Mouse (Mus musculus): ENCODE measurements around the gene Zfp462. TPM values are rescaled to one million over a fixed set of nuclear protein-coding genes. Genes with fewer than 3 reads are reported as not detected.

The Zfp462 gene
- polyA plus RNA-seq, 1 experiment from 2014 or later: 21.0 TPM

DNA sequence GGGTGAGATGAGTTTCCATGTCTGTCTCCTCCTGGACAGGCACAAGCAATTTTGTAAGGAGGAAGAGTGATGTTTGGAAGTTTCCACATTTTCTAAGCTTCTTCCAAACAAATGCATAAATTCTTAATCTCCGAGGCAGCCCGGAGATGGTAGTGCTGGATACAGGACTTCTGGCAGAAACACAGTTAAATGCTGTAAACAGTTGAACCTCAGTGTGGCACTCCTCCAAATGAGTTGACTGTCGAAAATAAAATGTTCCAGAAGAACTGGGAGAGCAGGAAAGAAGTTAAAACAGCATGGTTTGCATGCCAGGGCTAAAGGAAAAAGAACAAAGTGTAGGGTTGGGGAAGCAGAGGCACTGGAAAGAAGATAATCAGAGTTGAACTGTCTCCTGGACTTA is 9.6 kb downstream of the Zfp462 start:
- Histone ChIP-seq H3K27me3 (no peaks in the 10 kb centered on the region), H3K27ac (replicated peaks) (no peak overlapping the region), H3K9ac (replicated peaks) (no peak overlapping the region), H3K4me3 (no peak overlapping the region), H3K36me3 (peaks cover 5% of the 10 kb centered on the region; the same call in 1 of the 2 replicates), H3K4me2 (replicated peaks) (no peak overlapping the region), H3K4me1 (peaks cover 71% of the 10 kb centered on the region), H3K9me3 (no peaks in the 10 kb centered on the region)
- WGBS: 59% methylated on average over 3 of the region's 3 CpGs
- no peak for ATAC-seq (replicated peaks)

DNA sequence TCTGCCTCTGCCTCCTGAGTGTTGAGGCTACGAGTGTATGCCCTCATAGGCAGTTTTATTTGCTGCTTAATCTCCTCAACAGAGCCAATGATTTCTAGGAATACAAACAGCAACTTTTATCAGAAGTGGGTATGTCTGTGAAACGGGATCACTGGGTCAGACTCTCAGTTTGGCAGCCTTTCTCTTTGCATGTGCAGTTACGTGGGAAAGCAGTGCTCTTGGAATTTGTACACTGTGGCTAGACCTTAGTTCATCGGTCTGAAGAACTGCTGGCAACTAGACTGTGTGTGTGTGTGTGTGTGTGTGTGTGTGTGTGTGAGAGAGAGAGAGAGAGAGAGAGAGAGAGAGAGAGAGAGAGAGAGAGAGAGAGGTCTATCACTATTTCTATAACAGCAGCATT is 15.9 kb downstream of the Zfp462 start:
- Histone ChIP-seq H3K4me3 (no peak overlapping the region), H3K4me1 (peaks cover 47% of the 10 kb centered on the region), H3K4me2 (replicated peaks) (no peak overlapping the region), H3K27me3 (no peaks in the 10 kb centered on the region), H3K9me3 (no peaks in the 10 kb centered on the region), H3K36me3 (peaks cover 5% of the 10 kb centered on the region; the same call in 1 of the 2 replicates), H3K27ac (replicated peaks) (no peak overlapping the region), H3K9ac (replicated peaks) (no peak overlapping the region)
- 81% methylated on average over 4 of the region's 4 CpGs for WGBS
- ATAC-seq (replicated peaks): no peak

GRCm38 (mm10) chr4:54962141-54962540 is 17.3 kb downstream of the Zfp462 start:
- H3K27me3 ChIP-seq: no peaks in the 10 kb centered on the region
- 92% methylated on average over 4 of the region's 4 CpGs for WGBS

GRCm38 (mm10) chr4:54963551-54963950 is 18.7 kb downstream of the Zfp462 start:
- no peaks in the 10 kb centered on the region; the same call in 1 of the 2 replicates for H3K36me3 ChIP-seq
- H3K9ac ChIP-seq (replicated peaks): no peak overlapping the region
- H3K27me3 ChIP-seq: no peaks in the 10 kb centered on the region
- H3K9me3 ChIP-seq: no peaks in the 10 kb centered on the region
- no peak overlapping the region for H3K4me2 ChIP-seq (replicated peaks)
- no peak overlapping the region for H3K27ac ChIP-seq (replicated peaks)
- WGBS: 68% methylated on average over 7 of the region's 7 CpGs
- H3K4me3 ChIP-seq: no peak overlapping the region
- no peak for ATAC-seq (replicated peaks)
- H3K4me1 ChIP-seq: peaks cover 55% of the 10 kb centered on the region

More at GRCm38 (mm10) chr4:54962141-54962540, 17.3 kb downstream of the Zfp462 start:
- Histone ChIP-seq H3K4me3 (no peak overlapping the region), H3K9ac (replicated peaks) (no peak overlapping the region), H3K36me3 (peaks cover 5% of the 10 kb centered on the region; the same call in 1 of the 2 replicates), H3K27ac (replicated peaks) (no peak overlapping the region), H3K9me3 (no peaks in the 10 kb centered on the region), H3K4me2 (replicated peaks) (no peak overlapping the region), H3K4me1 (peaks cover 49% of the 10 kb centered on the region)
- no peak for ATAC-seq (replicated peaks)

DNA sequence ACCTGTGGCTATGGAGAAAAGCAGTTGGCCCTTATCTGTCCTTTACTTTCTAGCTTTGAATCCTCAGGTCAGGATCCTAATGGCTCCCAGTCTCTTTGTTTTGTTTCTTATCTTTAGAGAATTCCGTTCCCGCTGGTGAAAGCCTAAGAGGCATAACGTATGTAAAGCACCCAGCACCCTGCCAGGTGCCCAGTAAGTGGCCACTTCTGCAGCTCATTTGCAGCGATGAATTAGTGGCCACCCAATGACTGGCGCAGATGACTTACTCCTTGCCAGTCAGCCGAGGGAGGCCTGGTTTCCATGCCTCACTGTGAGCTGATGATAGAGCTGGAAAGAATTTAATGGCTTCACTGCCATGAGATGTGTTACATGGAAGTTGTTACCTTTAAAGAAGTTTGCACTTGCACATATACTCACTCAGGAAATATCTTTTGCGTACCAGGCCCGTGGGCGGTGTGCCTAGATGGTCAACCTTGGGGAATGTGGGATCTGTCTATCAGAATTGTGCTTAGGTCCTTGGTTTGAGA is 20.4 kb downstream of the Zfp462 start:
- Histone ChIP-seq H3K4me3 (no peak overlapping the region), H3K9ac (replicated peaks) (no peak overlapping the region), H3K4me2 (replicated peaks) (no peak overlapping the region), H3K36me3 (no peaks in the 10 kb centered on the region; the same call in 1 of the 2 replicates), H3K27me3 (no peaks in the 10 kb centered on the region), H3K27ac (replicated peaks) (no peak overlapping the region), H3K4me1 (peaks cover 49% of the 10 kb centered on the region), H3K9me3 (no peaks in the 10 kb centered on the region)
- 63% methylated on average over 9 of the region's 9 CpGs for WGBS
- ATAC-seq (replicated peaks): no peak

- Histone ChIP-seq H3K27me3 (no peaks in the 10 kb centered on the region), H3K36me3 (no peaks in the 10 kb centered on the region; the same call in 1 of the 2 replicates), H3K4me1 (peaks cover 48% of the 10 kb centered on the region), H3K9ac (replicated peaks) (no peak overlapping the region), H3K4me2 (replicated peaks) (peak overlapping the region; percentile 14; the same call in 1 of the 2 replicates), H3K9me3 (no peaks in the 10 kb centered on the region), H3K4me3 (no peak overlapping the region), H3K27ac (replicated peaks) (peak overlapping the region; percentile 49)
- 49% methylated on average over 17 of the region's 17 CpGs for WGBS
- peak; percentile 44; the same call in 1 of the 2 replicates for ATAC-seq (replicated peaks)
Measured at GRCm38 (mm10) chr4:54966161-54966806, 21.4 kb downstream of the Zfp462 start.

DNA sequence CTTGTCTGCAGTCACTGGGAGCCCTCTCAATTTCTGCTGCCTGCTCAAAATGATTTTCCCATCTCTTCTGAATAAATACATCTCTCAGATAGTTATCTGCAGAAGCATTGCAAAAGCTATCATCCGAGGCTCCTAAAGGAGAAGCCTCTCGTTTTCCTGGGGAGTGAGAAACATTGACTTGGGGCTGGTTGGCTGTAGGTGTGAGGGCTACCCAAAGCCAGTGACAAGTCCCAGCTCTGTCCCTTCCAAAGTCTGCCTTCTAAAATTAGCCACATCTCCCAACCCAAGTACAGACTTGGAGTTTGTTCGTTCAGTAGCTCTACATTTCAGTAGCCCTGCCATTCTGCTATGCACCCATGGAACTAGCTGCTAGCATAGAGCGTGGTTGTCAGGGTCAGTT is 22.3 kb downstream of the Zfp462 start:
- no peak overlapping the region for H3K9ac ChIP-seq (replicated peaks)
- 90% methylated on average over 4 of the region's 4 CpGs for WGBS

DNA sequence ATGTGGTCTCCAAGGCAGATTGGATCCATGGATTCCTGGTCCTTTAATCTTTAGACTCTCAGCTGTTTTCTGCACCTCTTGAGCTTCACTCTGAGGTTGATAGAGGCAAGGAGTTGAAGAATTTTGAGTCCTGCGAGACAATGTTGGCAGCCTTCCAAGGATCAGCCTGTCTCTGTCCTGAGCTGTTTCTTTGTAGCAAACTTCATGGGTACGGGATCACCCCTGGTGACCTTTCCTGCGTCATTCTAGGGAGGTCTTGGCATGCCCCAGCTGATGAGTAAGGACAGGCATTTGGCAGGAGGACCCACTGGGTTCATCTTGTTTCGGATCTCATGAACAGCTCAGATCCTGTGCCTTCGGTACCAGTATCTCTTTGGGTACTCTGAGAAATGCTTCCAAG is 22.9 kb downstream of the Zfp462 start:
- no peak for ATAC-seq (replicated peaks)
- H3K4me2 ChIP-seq (replicated peaks): no peak overlapping the region

More for the DNA sequence above, 22.3 kb downstream of the Zfp462 start:
- Histone ChIP-seq H3K4me3 (no peak overlapping the region), H3K4me1 (peaks cover 45% of the 10 kb centered on the region), H3K9me3 (no peaks in the 10 kb centered on the region), H3K27ac (replicated peaks) (peak overlapping the region; percentile 49), H3K27me3 (no peaks in the 10 kb centered on the region), H3K4me2 (replicated peaks) (no peak overlapping the region), H3K36me3 (no peaks in the 10 kb centered on the region)
- ATAC-seq (replicated peaks): no peak

DNA sequence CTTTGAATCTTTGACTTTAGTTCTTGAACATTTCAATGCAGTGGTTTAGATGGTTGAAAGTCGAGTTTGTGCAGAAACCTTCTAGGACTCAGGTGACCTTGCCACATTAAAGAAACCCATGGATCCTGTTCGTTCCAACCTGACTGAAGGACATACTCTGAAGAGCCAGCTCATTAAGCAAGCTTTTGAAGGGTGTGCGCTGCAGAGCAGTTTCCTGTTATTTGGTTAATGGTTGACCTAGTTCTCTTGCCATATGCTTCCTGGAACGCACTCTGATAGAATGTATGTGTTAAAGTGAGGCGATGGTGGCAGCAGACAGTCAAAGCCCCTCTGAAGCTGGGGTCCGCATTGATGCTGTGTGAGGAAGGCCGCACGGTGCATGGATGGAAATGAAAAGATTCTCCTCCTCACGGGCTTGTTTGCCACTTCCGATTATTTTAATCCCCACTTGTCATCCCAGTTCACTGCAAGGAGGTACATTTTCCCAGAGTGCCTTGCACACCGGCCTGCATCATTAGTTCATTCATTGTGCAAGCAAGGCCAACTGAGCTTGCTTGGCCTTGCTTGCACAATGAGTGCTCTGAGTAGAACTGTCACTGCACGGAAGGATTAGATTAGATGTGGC is 24.9 kb downstream of the Zfp462 start:
- Histone ChIP-seq H3K4me1 (peaks cover 42% of the 10 kb centered on the region), H3K4me3 (no peak overlapping the region)

More for the DNA sequence above, 22.9 kb downstream of the Zfp462 start:
- H3K27ac ChIP-seq (replicated peaks): no peak overlapping the region
- no peaks in the 10 kb centered on the region for H3K9me3 ChIP-seq
- H3K4me3 ChIP-seq: no peak overlapping the region
- H3K36me3 ChIP-seq: no peaks in the 10 kb centered on the region
- H3K27me3 ChIP-seq: no peaks in the 10 kb centered on the region
- H3K9ac ChIP-seq (replicated peaks): no peak overlapping the region
- peaks cover 45% of the 10 kb centered on the region for H3K4me1 ChIP-seq
- 80% methylated on average over 5 of the region's 5 CpGs for WGBS

DNA sequence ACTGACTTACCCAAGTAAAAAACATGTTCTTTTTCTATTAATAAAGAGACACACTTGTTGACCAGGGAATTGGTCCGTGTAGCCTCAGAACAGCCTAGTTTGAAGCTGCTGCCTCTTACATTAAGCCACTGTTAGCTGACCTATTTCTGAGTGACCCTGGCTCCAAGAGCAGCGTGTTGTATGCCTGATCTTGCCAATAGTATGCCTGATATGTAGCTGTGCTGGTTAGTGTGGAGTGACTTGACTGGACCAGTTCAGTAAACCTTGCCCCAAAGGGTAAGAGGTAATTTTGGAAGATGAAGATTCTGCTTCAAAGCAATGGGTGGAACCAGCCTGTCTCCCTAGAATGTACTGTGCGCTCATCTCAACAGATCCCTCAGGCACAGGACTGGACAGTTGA is 26.5 kb downstream of the Zfp462 start:
- Histone ChIP-seq H3K4me2 (replicated peaks) (no peak overlapping the region), H3K27me3 (no peaks in the 10 kb centered on the region), H3K4me3 (no peak overlapping the region), H3K27ac (replicated peaks) (no peak overlapping the region), H3K4me1 (peaks cover 28% of the 10 kb centered on the region), H3K36me3 (no peaks in the 10 kb centered on the region), H3K9me3 (no peaks in the 10 kb centered on the region), H3K9ac (replicated peaks) (no peak overlapping the region)
- ATAC-seq (replicated peaks): no peak
- 95% methylated on average over 3 of the region's 3 CpGs for WGBS

More for the DNA sequence above, 24.9 kb downstream of the Zfp462 start:
- no peaks in the 10 kb centered on the region for H3K36me3 ChIP-seq
- no peak overlapping the region for H3K27ac ChIP-seq (replicated peaks)
- ATAC-seq (replicated peaks): no peak
- H3K9me3 ChIP-seq: no peaks in the 10 kb centered on the region
- no peaks in the 10 kb centered on the region for H3K27me3 ChIP-seq
- H3K4me2 ChIP-seq (replicated peaks): no peak overlapping the region
- H3K9ac ChIP-seq (replicated peaks): no peak overlapping the region
- WGBS: 82% methylated on average over 12 of the region's 12 CpGs

DNA sequence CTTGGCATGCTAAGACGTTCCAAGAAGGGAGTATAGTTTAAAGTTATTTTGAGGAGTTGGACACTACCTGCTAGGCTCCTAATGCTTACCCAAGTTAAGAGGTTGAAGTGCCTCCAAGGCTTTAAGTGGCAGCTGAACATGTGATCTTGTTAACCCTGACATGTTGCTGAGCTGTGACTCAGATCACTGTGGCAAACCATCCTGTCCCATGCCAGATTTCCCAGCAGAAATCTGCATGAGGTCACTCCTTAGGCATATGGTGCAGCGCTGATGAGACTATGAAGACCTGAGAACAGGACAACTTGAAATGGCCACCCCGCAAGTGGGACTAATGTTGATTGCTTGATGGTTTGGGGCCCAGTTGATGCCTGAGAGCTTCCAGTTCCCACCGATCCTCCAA is 27.2 kb downstream of the Zfp462 start:
- peaks cover 21% of the 10 kb centered on the region for H3K4me1 ChIP-seq
- 96% methylated on average over 4 of the region's 4 CpGs for WGBS

DNA sequence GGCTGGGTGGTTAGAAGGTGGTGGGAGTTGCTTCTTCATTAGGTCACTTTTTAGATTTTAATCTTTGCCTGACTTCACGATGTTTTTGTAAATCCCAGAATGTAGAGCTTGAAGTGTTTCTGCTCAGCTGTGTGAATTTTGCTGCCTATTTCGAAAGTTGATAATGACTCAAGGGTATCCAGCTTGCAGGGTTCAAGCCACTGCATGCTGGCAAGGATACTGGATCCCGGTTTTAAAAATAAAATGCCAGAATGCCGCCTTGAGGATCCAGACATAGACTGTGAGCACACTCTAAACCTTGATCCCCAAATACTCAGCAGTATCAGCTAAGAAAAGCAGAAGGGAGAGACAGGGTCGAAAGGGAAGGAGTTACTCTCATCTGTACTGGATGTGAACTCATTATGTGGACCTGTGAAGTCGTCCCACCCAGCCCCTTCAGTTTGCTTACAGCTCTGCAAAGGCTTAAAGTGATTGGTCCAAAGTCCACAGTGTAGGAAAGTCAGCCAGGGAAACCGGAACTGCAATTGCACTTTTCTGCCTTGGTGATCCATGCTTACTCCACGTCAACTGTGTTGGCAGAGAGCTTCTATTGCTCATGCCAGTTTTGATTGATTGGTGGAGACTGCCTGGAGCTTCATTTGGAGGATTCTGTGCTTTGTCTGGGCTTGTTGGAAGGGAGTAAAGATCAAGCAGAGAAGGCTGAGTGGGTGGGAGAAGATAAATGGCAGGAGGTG is 28.1 kb downstream of the Zfp462 start:
- no peaks in the 10 kb centered on the region for H3K9me3 ChIP-seq
- peaks cover 23% of the 10 kb centered on the region for H3K4me1 ChIP-seq
- H3K36me3 ChIP-seq: no peaks in the 10 kb centered on the region
- no peak overlapping the region for H3K4me2 ChIP-seq (replicated peaks)
- no peak for ATAC-seq (replicated peaks)
- no peak overlapping the region for H3K4me3 ChIP-seq
- H3K27me3 ChIP-seq: no peaks in the 10 kb centered on the region
- H3K9ac ChIP-seq (replicated peaks): no peak overlapping the region
- WGBS: 78% methylated on average over 8 of the region's 8 CpGs
- H3K27ac ChIP-seq (replicated peaks): no peak overlapping the region

More for the DNA sequence above, 27.2 kb downstream of the Zfp462 start:
- Histone ChIP-seq H3K4me2 (replicated peaks) (no peak overlapping the region), H3K9me3 (no peaks in the 10 kb centered on the region), H3K9ac (replicated peaks) (no peak overlapping the region), H3K36me3 (no peaks in the 10 kb centered on the region), H3K27ac (replicated peaks) (no peak overlapping the region), H3K27me3 (no peaks in the 10 kb centered on the region), H3K4me3 (no peak overlapping the region)
- no peak for ATAC-seq (replicated peaks)

All from forebrain, embryonic 15.5 days (tissue).